Mouse (Mus musculus): ENCODE measurements around the gene Mdm2.
"Not testable (repeated sequence)": the region's sequence is repeated elsewhere in the genome, so short reads cannot be mapped to it uniquely, and the experiment has no call there.

The Mdm2 gene

GRCm38 (mm10) chr10:117741698-117742475, 31.3 kb upstream of the Mdm2 start:
- Histone ChIP-seq H3K27me3 (ENCODE audit: control insufficient read depth, insufficient read depth, low read length, poor library complexity, severe bottlenecking) (no peaks in the 10 kb centered on the region), H3K36me3 (ENCODE audit: control insufficient read depth, insufficient read depth, low read length, poor library complexity, severe bottlenecking) (no peaks in the 10 kb centered on the region; the same call in none of the 2 replicates)
- no peak for DNase-seq (ENCODE audit: low read depth, low spot score)

DNA sequence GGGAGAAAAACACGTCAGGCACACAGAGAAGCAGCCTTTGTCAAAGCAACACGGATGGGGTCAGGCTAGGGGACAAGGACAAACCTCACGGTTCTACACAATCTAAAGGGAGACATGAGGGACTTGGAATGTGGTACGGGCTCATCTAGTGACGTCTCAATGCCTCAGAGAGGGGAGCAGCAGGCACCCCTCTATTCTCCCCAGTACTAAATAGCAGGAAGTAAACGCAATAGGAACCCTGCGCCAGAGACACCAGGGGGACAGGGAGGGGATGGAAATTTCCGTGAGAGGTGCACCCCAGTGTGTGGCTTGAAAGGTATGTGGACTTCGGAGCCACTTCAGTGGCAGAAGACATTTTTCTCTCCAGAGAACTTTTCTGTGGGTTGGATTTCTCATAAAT, 30.4 kb upstream of the Mdm2 start:
- DNase-seq (ENCODE audit: low read depth, low spot score): no peak
- Histone ChIP-seq H3K27me3 (ENCODE audit: control insufficient read depth, insufficient read depth, low read length, poor library complexity, severe bottlenecking) (no peaks in the 10 kb centered on the region), H3K36me3 (ENCODE audit: control insufficient read depth, insufficient read depth, low read length, poor library complexity, severe bottlenecking) (no peaks in the 10 kb centered on the region; the same call in none of the 2 replicates)

DNA sequence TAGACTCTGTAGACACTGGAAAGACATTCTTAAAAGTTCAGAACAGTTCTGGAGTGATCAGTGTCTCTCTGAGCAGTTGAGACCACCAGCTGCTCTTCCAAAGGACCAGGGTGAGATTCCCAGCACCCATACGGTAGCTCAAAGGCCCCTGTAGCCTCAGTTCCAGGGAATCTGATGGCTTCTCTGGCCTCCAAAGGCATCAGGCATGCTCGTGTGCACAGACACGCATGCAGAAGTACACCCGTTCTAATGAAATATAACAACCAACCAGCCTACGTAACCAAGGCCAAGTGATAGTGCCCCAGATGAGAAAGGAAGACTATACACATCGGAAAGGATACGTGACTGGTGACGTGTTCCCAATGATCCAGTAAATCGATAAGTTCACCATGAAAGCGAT, 29.6 kb upstream of the Mdm2 start:
- DNase-seq (ENCODE audit: low read depth, low spot score): no peak
- Histone ChIP-seq H3K27me3 (ENCODE audit: control insufficient read depth, insufficient read depth, low read length, poor library complexity, severe bottlenecking) (no peaks in the 10 kb centered on the region), H3K36me3 (ENCODE audit: control insufficient read depth, insufficient read depth, low read length, poor library complexity, severe bottlenecking) (no peaks in the 10 kb centered on the region; the same call in none of the 2 replicates)

DNA sequence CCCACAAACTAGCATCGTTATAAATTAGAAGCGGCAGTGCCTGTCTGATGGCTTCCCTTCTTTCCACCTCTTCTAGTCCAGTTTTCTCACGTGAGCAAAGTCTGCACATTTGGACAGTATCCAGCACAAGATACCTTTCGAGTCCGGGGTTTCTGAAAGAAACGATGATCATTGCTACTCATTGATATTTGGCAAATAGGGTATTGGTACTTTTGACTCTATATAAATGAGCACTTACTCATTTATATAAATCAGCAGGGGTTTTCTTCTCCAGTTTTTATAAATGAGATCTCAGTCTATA, 29.0 kb upstream of the Mdm2 start:
- Histone ChIP-seq H3K36me3 (ENCODE audit: control insufficient read depth, insufficient read depth, low read length, poor library complexity, severe bottlenecking) (no peaks in the 10 kb centered on the region; the same call in none of the 2 replicates), H3K27me3 (ENCODE audit: control insufficient read depth, insufficient read depth, low read length, poor library complexity, severe bottlenecking) (no peaks in the 10 kb centered on the region)

GRCm38 (mm10) chr10:117738928-117739647, 28.5 kb upstream of the Mdm2 start:
- DNase-seq (ENCODE audit: low read depth, low spot score): no peak
- no peaks in the 10 kb centered on the region for H3K27me3 ChIP-seq (ENCODE audit: control insufficient read depth, insufficient read depth, low read length, poor library complexity, severe bottlenecking)
- no peaks in the 10 kb centered on the region; the same call in none of the 2 replicates for H3K36me3 ChIP-seq (ENCODE audit: control insufficient read depth, insufficient read depth, low read length, poor library complexity, severe bottlenecking)

More for the DNA sequence above, 29.0 kb upstream of the Mdm2 start:
- no peak for DNase-seq (ENCODE audit: low read depth, low spot score)

DNA sequence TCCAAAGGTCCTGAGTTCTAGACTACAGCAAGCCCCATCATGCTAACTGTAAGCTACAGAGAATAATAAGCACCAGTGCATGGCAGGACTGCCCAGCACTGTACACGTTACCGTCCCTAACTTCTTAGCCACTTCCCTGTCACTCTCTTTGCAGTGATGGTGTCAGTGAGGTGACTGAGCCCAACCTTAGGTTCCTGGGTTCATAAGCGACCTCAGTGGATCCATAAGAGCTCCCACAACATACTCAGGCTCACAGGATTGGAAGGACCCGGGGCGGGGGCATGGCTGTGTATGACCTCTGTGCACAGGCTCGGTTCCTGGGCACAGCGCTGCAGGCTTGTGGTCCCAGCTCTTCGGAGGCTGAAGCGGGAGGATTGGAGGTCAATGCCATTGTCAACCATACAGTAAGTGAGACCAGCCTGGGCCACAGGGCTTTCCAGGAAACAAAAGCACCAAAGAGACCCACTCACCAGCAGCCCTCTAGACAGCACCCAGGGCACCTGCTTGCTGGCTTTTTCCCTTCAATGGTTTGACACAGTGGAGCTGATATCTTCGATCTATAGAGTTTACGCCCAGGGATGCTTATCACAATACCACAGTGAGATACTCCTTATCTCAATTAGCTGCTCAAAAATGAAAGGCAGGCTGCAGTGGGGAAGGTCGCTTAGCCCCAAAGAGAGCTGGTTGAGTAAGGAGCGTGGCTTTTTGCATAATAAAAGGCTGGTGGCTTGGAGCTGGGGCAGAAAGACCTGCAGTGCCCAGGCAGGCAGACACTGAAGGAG, 27.8 kb upstream of the Mdm2 start:
- DNase-seq (ENCODE audit: low read depth, low spot score): no peak
- no peaks in the 10 kb centered on the region; the same call in none of the 2 replicates for H3K36me3 ChIP-seq (ENCODE audit: control insufficient read depth, insufficient read depth, low read length, poor library complexity, severe bottlenecking)
- no peaks in the 10 kb centered on the region for H3K27me3 ChIP-seq (ENCODE audit: control insufficient read depth, insufficient read depth, low read length, poor library complexity, severe bottlenecking)

- not testable (repeated sequence) for H3K27me3 ChIP-seq (ENCODE audit: control insufficient read depth, insufficient read depth, low read length, poor library complexity, severe bottlenecking); H3K36me3 ChIP-seq (ENCODE audit: control insufficient read depth, insufficient read depth, low read length, poor library complexity, severe bottlenecking); DNase-seq (ENCODE audit: low read depth, low spot score)
Measured at GRCm38 (mm10) chr10:117737498-117737897, 26.9 kb upstream of the Mdm2 start.

DNA sequence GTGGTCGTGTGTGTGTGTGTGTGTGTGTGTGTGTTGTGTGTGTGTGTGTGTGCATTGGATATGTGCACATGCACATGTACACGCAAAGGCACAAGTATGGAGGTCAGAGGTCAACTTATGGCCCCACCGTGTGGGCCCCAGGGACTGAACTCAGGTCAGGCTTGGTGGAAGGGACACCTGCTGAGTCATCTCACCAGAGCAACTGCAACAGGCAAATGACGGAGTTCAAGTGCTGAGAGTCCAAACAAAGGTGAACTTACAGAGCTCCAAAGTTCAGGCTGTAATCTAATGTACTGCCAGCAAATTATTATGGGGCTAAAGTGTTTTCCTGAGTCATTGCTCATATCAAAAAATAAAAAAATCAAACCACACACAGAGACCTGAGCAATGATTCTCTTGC, 26.5 kb upstream of the Mdm2 start:
- no peak for DNase-seq (ENCODE audit: low read depth, low spot score)
- Histone ChIP-seq H3K36me3 (ENCODE audit: control insufficient read depth, insufficient read depth, low read length, poor library complexity, severe bottlenecking) (no peaks in the 10 kb centered on the region; the same call in none of the 2 replicates), H3K27me3 (ENCODE audit: control insufficient read depth, insufficient read depth, low read length, poor library complexity, severe bottlenecking) (no peaks in the 10 kb centered on the region)

- H3K27me3 ChIP-seq (ENCODE audit: control insufficient read depth, insufficient read depth, low read length, poor library complexity, severe bottlenecking): no peaks in the 10 kb centered on the region
- no peak for DNase-seq (ENCODE audit: low read depth, low spot score)
- no peaks in the 10 kb centered on the region; the same call in none of the 2 replicates for H3K36me3 ChIP-seq (ENCODE audit: control insufficient read depth, insufficient read depth, low read length, poor library complexity, severe bottlenecking)
Measured at GRCm38 (mm10) chr10:117736573-117736972, 26.0 kb upstream of the Mdm2 start.

DNA sequence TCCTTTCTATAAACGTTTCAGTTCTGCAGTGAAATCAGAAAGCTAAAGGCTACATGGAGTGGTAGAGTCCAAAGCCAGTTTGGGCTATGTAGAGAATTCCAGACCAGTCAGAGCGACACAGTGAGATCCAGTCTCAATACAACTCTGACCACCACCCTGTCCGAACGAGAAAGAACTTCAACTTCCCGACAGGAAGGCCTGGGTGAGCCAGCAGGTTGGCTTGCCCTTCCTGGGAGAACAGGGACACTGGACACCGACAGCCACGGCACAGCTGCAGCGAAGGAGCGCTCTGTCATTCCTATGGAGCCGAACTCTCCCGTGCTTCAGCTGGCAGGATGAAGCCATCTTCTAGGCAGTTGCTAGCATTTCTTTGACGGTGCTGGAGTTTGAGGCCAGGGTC, 24.8 kb upstream of the Mdm2 start:
- DNase-seq (ENCODE audit: low read depth, low spot score); H3K36me3 ChIP-seq (ENCODE audit: control insufficient read depth, insufficient read depth, low read length, poor library complexity, severe bottlenecking); H3K27me3 ChIP-seq (ENCODE audit: control insufficient read depth, insufficient read depth, low read length, poor library complexity, severe bottlenecking): not testable (repeated sequence)

DNA sequence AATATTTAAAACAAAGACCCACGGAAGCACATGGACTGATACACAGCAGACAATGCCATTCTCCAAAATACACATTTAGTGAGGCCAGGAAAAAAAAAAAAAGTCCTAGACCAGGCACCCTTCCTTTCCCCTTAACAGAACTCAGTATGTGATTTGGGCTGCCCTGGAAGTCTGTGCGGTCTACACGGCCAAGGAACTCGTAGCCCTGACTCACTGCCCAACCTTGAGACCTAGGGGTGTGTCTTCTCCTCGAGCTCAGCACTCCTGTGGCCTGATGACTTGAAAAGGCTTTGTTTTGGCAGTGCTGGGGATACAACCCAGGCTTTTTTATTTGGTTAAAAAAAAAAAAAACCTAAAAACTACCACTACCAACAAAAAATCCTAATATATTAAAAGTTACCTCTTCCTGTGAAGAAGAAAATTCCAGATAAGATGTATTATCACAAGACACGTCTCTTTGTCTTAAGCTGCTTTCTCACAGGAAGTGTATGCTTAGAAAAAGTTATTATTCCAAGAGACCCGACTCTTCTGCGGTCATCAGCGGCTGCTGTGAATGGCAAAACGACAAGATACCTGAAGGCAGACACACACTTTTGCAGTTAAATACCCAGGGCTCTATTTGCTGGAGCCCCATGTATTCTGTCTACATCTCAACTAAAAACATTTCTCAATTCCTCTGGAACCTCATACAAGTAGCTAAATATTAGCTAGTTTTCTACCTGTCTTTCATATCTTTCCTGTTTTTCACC, 23.7 kb upstream of the Mdm2 start:
- not testable (repeated sequence) for H3K27me3 ChIP-seq (ENCODE audit: control insufficient read depth, insufficient read depth, low read length, poor library complexity, severe bottlenecking); DNase-seq (ENCODE audit: low read depth, low spot score)

GRCm38 (mm10) chr10:117733626-117734025, 23.1 kb upstream of the Mdm2 start:
- H3K27me3 ChIP-seq (ENCODE audit: control insufficient read depth, insufficient read depth, low read length, poor library complexity, severe bottlenecking); H3K36me3 ChIP-seq (ENCODE audit: control insufficient read depth, insufficient read depth, low read length, poor library complexity, severe bottlenecking); DNase-seq (ENCODE audit: low read depth, low spot score): not testable (repeated sequence)

More for the DNA sequence above, 23.7 kb upstream of the Mdm2 start:
- not testable (repeated sequence) for H3K36me3 ChIP-seq (ENCODE audit: control insufficient read depth, insufficient read depth, low read length, poor library complexity, severe bottlenecking)

DNA sequence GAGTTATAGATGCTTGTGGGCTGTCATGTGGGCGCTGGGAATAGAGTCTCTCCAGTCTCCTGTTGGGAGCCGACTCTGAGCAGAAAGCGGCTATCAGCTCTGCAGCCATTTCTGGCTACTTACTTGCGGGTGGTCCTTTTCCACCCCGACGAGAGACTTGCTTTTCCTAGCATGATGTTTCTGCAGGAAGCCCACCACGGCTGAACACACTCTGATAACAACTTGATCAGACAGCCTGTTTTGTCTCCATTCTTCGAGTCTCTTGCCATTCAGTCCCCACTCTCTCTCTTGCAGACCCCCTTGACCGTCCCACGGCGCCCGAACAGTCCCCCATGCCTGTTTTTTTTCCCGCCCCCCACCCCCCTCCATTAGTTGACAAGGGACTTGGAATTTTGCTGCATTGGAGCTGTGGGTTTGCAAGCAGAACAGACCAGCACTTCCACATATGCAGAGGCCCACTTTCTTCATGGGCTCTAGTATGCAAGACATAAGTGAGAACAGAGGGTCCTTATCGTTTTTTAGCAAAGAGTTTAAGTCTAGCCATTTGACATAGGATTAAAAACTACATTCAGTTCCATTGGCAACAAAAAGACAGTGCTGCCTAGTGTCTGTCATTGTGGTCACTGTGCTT, 22.5 kb upstream of the Mdm2 start:
- Histone ChIP-seq H3K36me3 (ENCODE audit: control insufficient read depth, insufficient read depth, low read length, poor library complexity, severe bottlenecking) (no peaks in the 10 kb centered on the region; the same call in 1 of the 2 replicates), H3K27me3 (ENCODE audit: control insufficient read depth, insufficient read depth, low read length, poor library complexity, severe bottlenecking) (no peaks in the 10 kb centered on the region)
- no peak for DNase-seq (ENCODE audit: low read depth, low spot score)

DNA sequence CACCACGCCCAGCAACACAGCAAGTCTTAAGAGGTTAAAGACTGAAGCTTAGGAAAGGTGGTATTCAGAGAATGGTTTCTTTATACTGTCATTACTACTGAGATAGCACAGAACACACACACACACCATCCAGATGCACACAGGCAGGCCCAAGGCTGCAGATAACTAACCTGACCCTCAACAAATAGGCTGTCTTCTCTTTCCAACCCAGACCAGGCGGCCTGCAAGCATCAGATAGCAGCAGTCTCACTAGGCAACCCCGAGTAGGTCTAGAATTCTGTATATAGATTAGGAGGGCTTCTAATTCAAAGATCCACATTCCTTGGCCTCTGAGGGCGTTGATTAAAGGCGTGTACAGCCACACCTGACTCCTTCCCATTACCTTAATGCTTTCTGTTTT, 21.6 kb upstream of the Mdm2 start:
- DNase-seq (ENCODE audit: low read depth, low spot score): no peak
- Histone ChIP-seq H3K27me3 (ENCODE audit: control insufficient read depth, insufficient read depth, low read length, poor library complexity, severe bottlenecking) (no peaks in the 10 kb centered on the region), H3K36me3 (ENCODE audit: control insufficient read depth, insufficient read depth, low read length, poor library complexity, severe bottlenecking) (no peaks in the 10 kb centered on the region)
